Comparison of ENCODE assay signal across 17 mouse cellular contexts in the genomic region with DNA sequence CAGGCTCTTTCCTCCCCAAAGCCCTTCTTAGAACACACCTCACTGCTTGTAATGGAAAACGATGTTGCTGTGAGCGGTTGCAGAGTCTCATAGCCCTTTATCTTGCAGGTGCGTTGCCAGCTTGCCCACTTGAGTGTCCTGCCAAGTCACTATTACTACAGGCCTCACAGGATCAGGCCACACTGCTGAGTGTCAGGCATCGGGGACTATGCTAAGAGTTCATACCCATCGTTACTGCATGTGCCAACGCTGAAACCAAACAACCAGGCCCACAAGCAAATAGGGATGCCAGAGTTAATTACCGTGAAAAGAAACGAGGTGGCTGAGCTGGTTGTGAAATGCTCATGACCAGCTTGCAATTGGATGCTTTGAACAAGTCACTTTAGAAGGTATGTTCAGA. TPM values are rescaled to one million over a fixed set of nuclear protein-coding genes. Genes with fewer than 3 reads are reported as not detected.
A peak's percentile ranks its signal among the peaks of the same experiment; 100 is the strongest.
DNase-seq lines count a peak whose midpoint lies in the region; ATAC-seq and TF ChIP-seq lines count a peak whose summit lies in the region.
"Had no signal": no experiment of that assay in that cellular context is flagged by ENCODE, and none has a peak within 500 bp of the region (broad histone marks: within the 10 kb centered on the region; RNA-seq: fewer than 3 reads in every experiment).

No protein-coding gene starts in this region.

- H3K36me3 ChIP-seq in heart, adult 2 months (ENCODE audit: control insufficient read depth, insufficient read depth, low read length): no peaks in the 10 kb centered on the region
- H3K36me3 ChIP-seq in kidney, embryonic 16.5 days (ENCODE audit: insufficient read depth, low read length): no peaks in the 10 kb centered on the region
- H3K36me3 ChIP-seq: embryonic facial prominence, embryonic 12.5 days; hindbrain, embryonic 10.5 days; midbrain, embryonic 12.5 days had no signal

- no peak overlapping the region for H3K4me2 ChIP-seq in kidney, embryonic 16.5 days (replicated peaks; ENCODE audit: low read depth, low read length)
- H3K4me2 ChIP-seq: embryonic facial prominence, embryonic 12.5 days; midbrain, embryonic 12.5 days had no signal

- no peak for TF ChIP-seq POLR2A in heart, adult 2 months (IDR thresholded peaks at IDR 0.05; ENCODE audit: insufficient read depth, low read depth, low read length)

- WGBS in heart, adult 2 months: 58% methylated on average over 8 of the region's 8 CpGs
- WGBS in kidney, embryonic 16.5 days: 47% methylated on average over 8 of the region's 8 CpGs

- H3K9me3 ChIP-seq in kidney, embryonic 16.5 days (ENCODE audit: low read length): no peaks in the 10 kb centered on the region
- H3K9me3 ChIP-seq: embryonic facial prominence, embryonic 12.5 days; hindbrain, embryonic 10.5 days; midbrain, embryonic 12.5 days had no signal

- TF ChIP-seq EP300 in heart, adult 2 months (IDR thresholded peaks at IDR 0.05; ENCODE audit: insufficient read depth, low read depth, low read length): peak; percentile 79

- H3K9ac ChIP-seq in heart, adult 2 months (ENCODE audit: low read depth, low read length): no peak overlapping the region
- H3K9ac ChIP-seq in kidney, embryonic 16.5 days (replicated peaks; ENCODE audit: low read length): no peak overlapping the region
- H3K9ac ChIP-seq: embryonic facial prominence, embryonic 12.5 days; midbrain, embryonic 12.5 days had no signal

- ATAC-seq in kidney, embryonic 16.5 days (ENCODE audit: low FRiP score, low TSS enrichment): peak; percentile 56; the same call in 1 of the 2 replicates

- no peak for TF ChIP-seq CTCF in heart, adult 2 months (IDR thresholded peaks at IDR 0.05)

- no peak overlapping the region for H3K4me3 ChIP-seq in heart, adult 2 months
- no peak overlapping the region for H3K4me3 ChIP-seq in kidney, embryonic 16.5 days (ENCODE audit: low read length)
- H3K4me3 ChIP-seq: embryonic facial prominence, embryonic 12.5 days; gastrocnemius, adult 2 months; hindbrain, embryonic 10.5 days; midbrain, embryonic 12.5 days had no signal

- intact Hi-C loops in heart, adult 2 months (cut with DNase I): no loop called here
- intact Hi-C loops in heart, postnatal 14 days (cut with DNase I): no loop called here

- H3K79me2 ChIP-seq in heart, adult 2 months (replicated peaks; ENCODE audit: control insufficient read depth, insufficient read depth, low read length): no peaks in the 10 kb centered on the region

- no peak overlapping the region; the same call in 1 of the 2 replicates for H3K27ac ChIP-seq in heart, adult 2 months
- H3K27ac ChIP-seq in kidney, embryonic 16.5 days (ENCODE audit: low read length): peak overlapping the region; percentile 43
- H3K27ac ChIP-seq: embryonic facial prominence, embryonic 12.5 days; gastrocnemius, adult 2 months; hindbrain, embryonic 10.5 days; midbrain, embryonic 12.5 days had no signal

- peak in 1 of 2 experiments; percentile 38 for DNase-seq in heart, adult 2 months
- no peak for DNase-seq in heart, postnatal 14 days
- peak; percentile 35 for DNase-seq in retina, postnatal 1 day
- no peak for DNase-seq in retina, embryonic 14.5 days (ENCODE audit: low spot score)
- no peak for DNase-seq in thymus, postnatal 10 days (ENCODE audit: low spot score in 2 of 2)
- no peak for DNase-seq in thymus, postnatal 0 days (ENCODE audit: low spot score)
- no peak for DNase-seq in cerebellum, postnatal 10 days
- DNase-seq: cerebellum, adult 2 months; gastrocnemius, adult 2 months had no signal

- peaks cover 11% of the 10 kb centered on the region for H3K4me1 ChIP-seq in heart, adult 2 months (ENCODE audit: control insufficient read depth, insufficient read depth, low read length)
- peaks cover 13% of the 10 kb centered on the region for H3K4me1 ChIP-seq in kidney, embryonic 16.5 days (ENCODE audit: insufficient read depth, low read length)
- H3K4me1 ChIP-seq: embryonic facial prominence, embryonic 12.5 days; hindbrain, embryonic 10.5 days had no signal

- H3K27me3 ChIP-seq in heart, adult 2 months (ENCODE audit: control insufficient read depth, insufficient read depth, low read length): no peaks in the 10 kb centered on the region
- no peaks in the 10 kb centered on the region for H3K27me3 ChIP-seq in kidney, embryonic 16.5 days (ENCODE audit: insufficient read depth, low read length)
- H3K27me3 ChIP-seq: embryonic facial prominence, embryonic 12.5 days had no signal

RNA-seq across cellular contexts. Expression of gene F3, which starts 9.5 kb away (rescaled TPM):
- total RNA-seq in heart, adult 2 months (2021): 10 to 100 TPM; 23.5 to 29.6 TPM
- 22.4 and 23.9 TPM in 2 replicates for polyA plus RNA-seq in heart, adult 2 months (2012; rRNA removed)
- total RNA-seq in heart, postnatal 14 days (2021): 10 to 100 TPM; 16.8 to 19.5 TPM
- 18.8 and 20.0 TPM in 2 replicates for polyA plus RNA-seq in kidney, embryonic 16.5 days (2015; fragmentation: Nextera tagmentation; extraction: Ambion mirVana)
- 3.6 and 5.5 TPM in 2 replicates for polyA plus RNA-seq in thymus, postnatal 0 days (2015; fragmentation: Nextera tagmentation; extraction: Ambion mirVana)

RNA-seq across cellular contexts. Expression of gene 4930432M17Rik, which starts 43.3 kb away (rescaled TPM):
- not detected for total RNA-seq in heart, adult 2 months (2021)
- polyA plus RNA-seq in heart, adult 2 months (2012; rRNA removed): not detected in 2 replicates
- not detected for total RNA-seq in heart, postnatal 14 days (2021)
- polyA plus RNA-seq in kidney, embryonic 16.5 days (2015; fragmentation: Nextera tagmentation; extraction: Ambion mirVana): not detected in 2 replicates
- polyA plus RNA-seq in thymus, postnatal 0 days (2015; fragmentation: Nextera tagmentation; extraction: Ambion mirVana): not detected in 2 replicates
- total RNA-seq: gastrocnemius, adult 2 months; left cerebral cortex, adult 8-10 months had no signal
- polyA plus RNA-seq: cerebellum, adult 2 months; embryonic facial prominence, embryonic 12.5 days; forebrain, embryonic 11.5 days; hindbrain, embryonic 10.5 days; limb, embryonic 14.5 days; midbrain, embryonic 12.5 days; testis, adult 2 months had no signal
